ENCODE assay signal across 9 mouse cellular contexts in genomic region chr2:180700457-180700856, GRCm38 (mm10). TPM values are rescaled to one million over a fixed set of nuclear protein-coding genes. Genes with fewer than 3 reads are reported as not detected.
DNase-seq lines count a peak whose midpoint lies in the region; ATAC-seq and TF ChIP-seq lines count a peak whose summit lies in the region.
"Had no signal": no experiment of that assay in that cellular context is flagged by ENCODE, and none has a peak within 500 bp of the region (broad histone marks: within the 10 kb centered on the region; RNA-seq: fewer than 3 reads in every experiment).

No protein-coding gene starts in this region.

- TF ChIP-seq CTCF in bone marrow macrophage, adult 2 months (IDR thresholded peaks at IDR 0.05; ENCODE audit: low read depth, low read length) = no peak
- TF ChIP-seq CTCF in hindbrain, postnatal 0 days (IDR thresholded peaks at IDR 0.05; ENCODE audit: low read depth) = no peak

- H3K4me3 ChIP-seq in heart, embryonic 11.5 days (ENCODE audit: low read depth, low read length) = peak overlapping the region; percentile 82
- peak overlapping the region; percentile 88 for H3K4me3 ChIP-seq in bone marrow macrophage, adult 2 months (ENCODE audit: insufficient read depth, low read length)
- H3K4me3 ChIP-seq in hindbrain, postnatal 0 days (ENCODE audit: low read length) = peak overlapping the region; percentile 92
- H3K4me3 ChIP-seq in midbrain, embryonic 10.5 days = peak overlapping the region; percentile 82

- H3K9me3 ChIP-seq in heart, embryonic 11.5 days (replicated peaks; ENCODE audit: control insufficient read depth, low read length) = no peaks in the 10 kb centered on the region
- no peaks in the 10 kb centered on the region for H3K9me3 ChIP-seq in hindbrain, postnatal 0 days (ENCODE audit: low read length)
- H3K9me3 ChIP-seq in midbrain, embryonic 10.5 days (replicated peaks) = no peaks in the 10 kb centered on the region

- H3K4me1 ChIP-seq in heart, embryonic 11.5 days (ENCODE audit: control insufficient read depth, insufficient read depth, low read length) = peaks cover 30% of the 10 kb centered on the region
- peaks cover 64% of the 10 kb centered on the region for H3K4me1 ChIP-seq in bone marrow macrophage, adult 2 months (ENCODE audit: control insufficient read depth, insufficient read depth, low read length)
- H3K4me1 ChIP-seq in hindbrain, postnatal 0 days (ENCODE audit: insufficient read depth, low read length) = peaks cover 14% of the 10 kb centered on the region
- peaks cover 51% of the 10 kb centered on the region for H3K4me1 ChIP-seq in midbrain, embryonic 10.5 days

- no peak for ATAC-seq in heart, embryonic 11.5 days (replicated peaks; ENCODE audit: insufficient number of reproducible peaks, low FRiP score, low TSS enrichment)
- no peak for ATAC-seq in hindbrain, postnatal 0 days

- H3K36me3 ChIP-seq in heart, embryonic 11.5 days (ENCODE audit: control insufficient read depth, insufficient read depth, low read length) = no peaks in the 10 kb centered on the region
- no peaks in the 10 kb centered on the region for H3K36me3 ChIP-seq in hindbrain, postnatal 0 days (ENCODE audit: insufficient read depth, low read length)
- peaks cover 10% of the 10 kb centered on the region; the same call in 1 of the 2 replicates for H3K36me3 ChIP-seq in midbrain, embryonic 10.5 days

- 72% methylated on average over 5 of the region's 5 CpGs for WGBS in heart, embryonic 11.5 days (ENCODE audit: insufficient replicate concordance)
- WGBS in hindbrain, postnatal 0 days = 75% methylated on average over 5 of the region's 5 CpGs
- 82% methylated on average over 5 of the region's 5 CpGs for WGBS in midbrain, embryonic 10.5 days

- no peak overlapping the region for H3K27ac ChIP-seq in heart, embryonic 11.5 days (ENCODE audit: low read depth, low read length)
- H3K27ac ChIP-seq in bone marrow macrophage, adult 2 months (ENCODE audit: insufficient read depth, low read depth, low read length) = no peak overlapping the region
- H3K27ac ChIP-seq in hindbrain, postnatal 0 days = 0 out of 2 replicates have a peak overlapping the region, but pooled peaks have one; percentile 99
- H3K27ac ChIP-seq in midbrain, embryonic 10.5 days (replicated peaks) = 0 out of 2 replicates have a peak overlapping the region, but pooled peaks have one; percentile 99

- H3K4me2 ChIP-seq in heart, embryonic 11.5 days = peak overlapping the region; percentile 99
- H3K4me2 ChIP-seq in hindbrain, postnatal 0 days (ENCODE audit: low read depth, low read length) = peak overlapping the region; percentile 98

- H3K9ac ChIP-seq in heart, embryonic 11.5 days (ENCODE audit: low read depth, low read length) = peak overlapping the region; percentile 95
- peak overlapping the region; percentile 99; the same call in 1 of the 2 replicates for H3K9ac ChIP-seq in hindbrain, postnatal 0 days (replicated peaks; ENCODE audit: low read length)

- H3K27me3 ChIP-seq in heart, embryonic 11.5 days (ENCODE audit: control insufficient read depth, insufficient read depth, low read length) = no peaks in the 10 kb centered on the region
- no peaks in the 10 kb centered on the region for H3K27me3 ChIP-seq in hindbrain, postnatal 0 days (ENCODE audit: insufficient read depth, low read length)
- no peaks in the 10 kb centered on the region for H3K27me3 ChIP-seq in midbrain, embryonic 10.5 days (ENCODE audit: low read depth, poor library complexity, severe bottlenecking)

- no peak for TF ChIP-seq POLR2A in bone marrow macrophage, adult 2 months (IDR thresholded peaks at IDR 0.05; ENCODE audit: borderline replicate concordance, low read depth, low read length)

- DNase-seq in heart, adult 8-10 months (ENCODE audit: low spot score) = no peak
- no peak for DNase-seq in hindbrain, postnatal 0 days (ENCODE audit: low spot score)
- DNase-seq in midbrain, embryonic 10.5 days (ENCODE audit: low spot score) = no peak
- no peak for DNase-seq in T-cell, adult 2 months (ENCODE audit: low spot score)
- no peak for DNase-seq in thymus, postnatal 36 days
- DNase-seq in cerebellum, adult 18-20 months = no peak

RNA-seq across cellular contexts. Expression of gene Dido1, which starts 9.3 kb away (rescaled TPM):
- 20.8 and 21.3 TPM in 2 replicates for polyA plus RNA-seq in heart, embryonic 11.5 days (2014; fragmentation: Nextera tagmentation; extraction: Ambion mirVana)
- total RNA-seq in heart, adult 8-10 months (2022) = 10 to 100 TPM; 25.2 to 35.9 (median 31.1) TPM
- 30.2 and 32.9 TPM in 2 replicates for polyA plus RNA-seq in bone marrow macrophage, adult 2 months (2012; ENCODE audit: insufficient read depth, insufficient read length, missing spikeins)
- total RNA-seq in hindbrain, postnatal 0 days (2014; rRNA removed) = 35.7 and 36.3 TPM in 2 replicates
- 21.7 and 22.8 TPM in 2 replicates for polyA plus RNA-seq in hindbrain, postnatal 0 days (2015; fragmentation: Nextera tagmentation; extraction: Ambion mirVana)
- polyA plus RNA-seq in midbrain, embryonic 10.5 days (2016; fragmentation: Nextera tagmentation; extraction: Ambion mirVana) = 30.9 and 34.6 TPM in 2 replicates

RNA-seq across cellular contexts. Expression of gene Gid8, which starts 9.5 kb away (rescaled TPM):
- polyA plus RNA-seq in heart, embryonic 11.5 days (2014; fragmentation: Nextera tagmentation; extraction: Ambion mirVana) = 52.9 and 54.2 TPM in 2 replicates
- 10 to 100 TPM; 57.6 to 66.1 (median 59.5) TPM for total RNA-seq in heart, adult 8-10 months (2022)
- polyA plus RNA-seq in bone marrow macrophage, adult 2 months (2012; ENCODE audit: insufficient read depth, insufficient read length, missing spikeins) = 52.9 and 53.5 TPM in 2 replicates
- total RNA-seq in hindbrain, postnatal 0 days (2014; rRNA removed) = 43.2 and 51.1 TPM in 2 replicates
- polyA plus RNA-seq in hindbrain, postnatal 0 days (2015; fragmentation: Nextera tagmentation; extraction: Ambion mirVana) = 45.5 TPM in 2 replicates
- 50.2 TPM in 2 replicates for polyA plus RNA-seq in midbrain, embryonic 10.5 days (2016; fragmentation: Nextera tagmentation; extraction: Ambion mirVana)

RNA-seq across cellular contexts. Expression of gene Slc17a9, which starts 24.6 kb away (rescaled TPM):
- 0.41 and 0.96 TPM in 2 replicates for polyA plus RNA-seq in heart, embryonic 11.5 days (2014; fragmentation: Nextera tagmentation; extraction: Ambion mirVana)
- total RNA-seq in heart, adult 8-10 months (2022) = under 1 TPM; 0.30 to 0.75 (median 0.40) TPM
- 6.4 and 6.7 TPM in 2 replicates for polyA plus RNA-seq in bone marrow macrophage, adult 2 months (2012; ENCODE audit: insufficient read depth, insufficient read length, missing spikeins)
- total RNA-seq in hindbrain, postnatal 0 days (2014; rRNA removed) = 0.32 and 0.68 TPM in 2 replicates
- polyA plus RNA-seq in hindbrain, postnatal 0 days (2015; fragmentation: Nextera tagmentation; extraction: Ambion mirVana) = 0.29 and 0.52 TPM in 2 replicates
- polyA plus RNA-seq in midbrain, embryonic 10.5 days (2016; fragmentation: Nextera tagmentation; extraction: Ambion mirVana) = 0.43 and 0.57 TPM in 2 replicates

RNA-seq across cellular contexts. Expression of gene Tcfl5, which starts 57.9 kb away (rescaled TPM):
- polyA plus RNA-seq in heart, embryonic 11.5 days (2014; fragmentation: Nextera tagmentation; extraction: Ambion mirVana) = 0.07 and 0.32 TPM in 2 replicates
- total RNA-seq in heart, adult 8-10 months (2022) = not detected
- polyA plus RNA-seq in bone marrow macrophage, adult 2 months (2012; ENCODE audit: insufficient read depth, insufficient read length, missing spikeins) = not detected in 2 replicates
- total RNA-seq in hindbrain, postnatal 0 days (2014; rRNA removed) = 5.8 and 7.2 TPM in 2 replicates
- polyA plus RNA-seq in hindbrain, postnatal 0 days (2015; fragmentation: Nextera tagmentation; extraction: Ambion mirVana) = 0.91 and 1.0 TPM in 2 replicates
- 0.22 and 0.26 TPM in 2 replicates for polyA plus RNA-seq in midbrain, embryonic 10.5 days (2016; fragmentation: Nextera tagmentation; extraction: Ambion mirVana)
- total RNA-seq: common myeloid progenitor, adult 5-6 weeks had no signal

Comparison
In these comparisons a context has a peak if more than half of its experiments do, and no peak if none do; other contexts are left out.
1. H3K27ac ChIP-seq: peak in hindbrain, postnatal 0 days (single experiment) and midbrain, embryonic 10.5 days (single experiment); none in heart, embryonic 11.5 days (single experiment) and bone marrow macrophage, adult 2 months (single experiment).
2. Peak in every context shown above with its lines, with median percentiles within 50 percentile points of each other: H3K4me3 ChIP-seq.